Mouse (Mus musculus): ENCODE data around the gene Rora. TPM values are rescaled to one million over a fixed set of nuclear protein-coding genes. Genes with fewer than 3 reads are reported as not detected.
A peak's percentile ranks its signal among the peaks of the same experiment; 100 is the strongest.

The Rora gene
- polyA plus RNA-seq, 1 experiment = 0.85 TPM

GRCm38 (mm10) chr9:68873838-68874237 is 220.3 kb downstream of the Rora start:
- H3K27ac ChIP-seq (ENCODE audit: control insufficient read depth, insufficient read depth, low read depth, low read length, poor library complexity) = no peak overlapping the region
- TF ChIP-seq CTCF (IDR thresholded peaks at IDR 0.05; ENCODE audit: control insufficient read depth, insufficient read depth, low read length) = no peak
- no peak for TF ChIP-seq POLR2A (IDR thresholded peaks at IDR 0.05; ENCODE audit: borderline replicate concordance, control insufficient read depth, low read depth, low read length)
- no peaks in the 10 kb centered on the region for H3K4me1 ChIP-seq (ENCODE audit: control insufficient read depth, insufficient read depth, low read length)
- whole genome bisulfite sequencing = 80% methylated on average over 4 of the region's 4 CpGs
- H3K4me3 ChIP-seq (replicated peaks; ENCODE audit: control insufficient read depth, low read depth, low read length) = no peak overlapping the region

DNA sequence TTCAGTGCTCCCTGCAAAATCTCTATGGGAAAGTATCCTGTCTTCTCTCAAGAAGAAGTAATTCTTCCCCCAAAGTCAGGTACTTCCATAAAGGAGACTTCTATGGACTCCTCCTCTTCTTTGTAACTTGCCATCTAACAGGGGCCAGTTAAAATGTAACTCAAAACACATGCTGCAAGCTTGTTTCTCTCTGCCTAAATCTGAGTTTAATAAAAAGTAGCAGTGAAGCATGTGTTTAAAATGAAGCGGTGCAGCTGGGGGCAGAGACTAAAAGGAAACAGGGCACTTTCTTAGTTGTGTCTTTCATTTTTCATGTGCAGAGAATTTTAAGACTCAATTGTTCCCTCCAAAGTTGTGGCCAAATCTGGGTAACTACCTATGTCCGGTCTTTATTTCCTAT is 221.0 kb downstream of the Rora start:
- 87% methylated on average over 2 of the region's 2 CpGs for WGBS
- H3K4me3 ChIP-seq (replicated peaks; ENCODE audit: control insufficient read depth, low read depth, low read length) = no peak overlapping the region
- no peaks in the 10 kb centered on the region for H3K4me1 ChIP-seq (ENCODE audit: control insufficient read depth, insufficient read depth, low read length)
- no peak overlapping the region for H3K27ac ChIP-seq (ENCODE audit: control insufficient read depth, insufficient read depth, low read depth, low read length, poor library complexity)
- TF ChIP-seq POLR2A (IDR thresholded peaks at IDR 0.05; ENCODE audit: borderline replicate concordance, control insufficient read depth, low read depth, low read length) = no peak
- no peak for TF ChIP-seq CTCF (IDR thresholded peaks at IDR 0.05; ENCODE audit: control insufficient read depth, insufficient read depth, low read length)

GRCm38 (mm10) chr9:68875791-68876190 is 222.2 kb downstream of the Rora start:
- TF ChIP-seq CTCF (IDR thresholded peaks at IDR 0.05; ENCODE audit: control insufficient read depth, insufficient read depth, low read length) (no peak), POLR2A (IDR thresholded peaks at IDR 0.05; ENCODE audit: borderline replicate concordance, control insufficient read depth, low read depth, low read length) (no peak)

DNA sequence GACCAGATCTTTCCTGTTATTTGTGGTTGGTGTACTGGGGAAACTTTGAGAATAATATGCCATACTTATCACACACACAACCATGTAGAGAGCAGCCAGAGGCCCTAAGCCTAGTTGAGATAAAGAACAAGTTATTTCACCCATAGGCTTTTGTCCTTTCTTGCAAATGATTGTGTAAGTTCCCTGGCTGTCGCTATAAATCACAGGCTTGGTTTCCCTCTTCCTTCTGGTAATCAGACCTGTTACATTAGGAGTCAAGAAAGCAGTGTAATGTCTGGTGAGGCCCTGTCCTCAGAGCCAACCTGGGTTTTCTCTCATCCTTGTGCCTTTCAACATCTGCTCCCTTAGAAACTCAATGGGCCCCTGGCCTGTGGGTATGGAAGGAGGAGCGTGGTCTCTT is 222.7 kb downstream of the Rora start:
- TF ChIP-seq POLR2A (IDR thresholded peaks at IDR 0.05; ENCODE audit: borderline replicate concordance, control insufficient read depth, low read depth, low read length) (no peak), CTCF (IDR thresholded peaks at IDR 0.05; ENCODE audit: control insufficient read depth, insufficient read depth, low read length) (no peak)
- Histone ChIP-seq H3K4me3 (replicated peaks; ENCODE audit: control insufficient read depth, low read depth, low read length) (no peak overlapping the region), H3K4me1 (ENCODE audit: control insufficient read depth, insufficient read depth, low read length) (no peaks in the 10 kb centered on the region), H3K27ac (ENCODE audit: control insufficient read depth, insufficient read depth, low read depth, low read length, poor library complexity) (no peak overlapping the region)
- 14% methylated on average over 2 of the region's 2 CpGs for WGBS

More at GRCm38 (mm10) chr9:68875791-68876190, 222.2 kb downstream of the Rora start:
- WGBS = 57% methylated on average over 2 of the region's 2 CpGs
- Histone ChIP-seq H3K27ac (ENCODE audit: control insufficient read depth, insufficient read depth, low read depth, low read length, poor library complexity) (no peak overlapping the region), H3K4me1 (ENCODE audit: control insufficient read depth, insufficient read depth, low read length) (no peaks in the 10 kb centered on the region), H3K4me3 (replicated peaks; ENCODE audit: control insufficient read depth, low read depth, low read length) (no peak overlapping the region)

DNA sequence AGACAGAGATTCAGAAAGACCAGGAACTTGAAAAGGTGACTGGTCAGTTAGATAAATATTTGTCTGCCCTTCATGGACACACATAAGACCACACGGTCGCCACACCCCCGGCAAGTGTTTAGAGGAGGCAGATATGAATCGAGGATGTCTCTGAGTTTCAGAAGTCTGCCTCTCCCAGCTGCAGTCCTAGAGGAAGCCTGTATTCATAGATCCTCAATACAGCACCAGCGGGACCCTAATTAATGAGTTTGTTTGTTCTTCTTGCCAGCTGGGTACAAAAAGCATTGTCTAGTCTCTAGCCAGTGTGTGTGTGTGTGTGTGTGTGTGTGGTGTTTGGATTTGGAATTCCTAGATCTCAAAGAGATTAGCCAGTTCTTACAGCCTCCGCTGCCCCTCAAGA is 228.3 kb downstream of the Rora start:
- TF ChIP-seq CTCF (IDR thresholded peaks at IDR 0.05; ENCODE audit: control insufficient read depth, insufficient read depth, low read length) = no peak
- H3K4me3 ChIP-seq (replicated peaks; ENCODE audit: control insufficient read depth, low read depth, low read length) = no peak overlapping the region
- H3K27ac ChIP-seq (ENCODE audit: control insufficient read depth, insufficient read depth, low read depth, low read length, poor library complexity) = no peak overlapping the region
- 87% methylated on average over 6 of the region's 6 CpGs for WGBS
- no peaks in the 10 kb centered on the region; the same call in 1 of the 2 replicates for H3K4me1 ChIP-seq (ENCODE audit: control insufficient read depth, insufficient read depth, low read length)

DNA sequence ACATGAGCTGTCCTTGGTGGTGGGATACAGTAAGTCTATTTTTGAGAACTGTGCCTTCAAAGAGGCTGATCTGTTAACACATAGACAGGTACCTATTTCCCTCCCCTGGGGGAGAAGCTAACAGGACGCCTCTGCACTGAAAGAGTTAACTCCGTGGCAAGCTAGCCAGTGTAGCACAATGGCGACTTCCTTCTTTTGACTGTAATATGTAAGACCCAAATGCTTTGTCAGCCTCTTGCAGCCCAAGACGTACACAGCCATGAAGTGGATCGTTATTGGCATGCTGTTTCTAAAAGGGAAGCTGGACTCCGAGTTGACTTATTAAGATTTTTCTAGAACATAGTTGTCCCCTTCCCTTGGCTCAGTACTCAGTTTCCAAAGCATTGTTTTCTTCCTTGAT is 229.4 kb downstream of the Rora start:
- no peak for TF ChIP-seq CTCF (IDR thresholded peaks at IDR 0.05; ENCODE audit: control insufficient read depth, insufficient read depth, low read length)
- TF ChIP-seq POLR2A (IDR thresholded peaks at IDR 0.05; ENCODE audit: borderline replicate concordance, control insufficient read depth, low read depth, low read length) = no peak
- H3K4me1 ChIP-seq (ENCODE audit: control insufficient read depth, insufficient read depth, low read length) = no peaks in the 10 kb centered on the region; the same call in 1 of the 2 replicates
- 11% methylated on average over 6 of the region's 6 CpGs for WGBS
- no peak overlapping the region for H3K27ac ChIP-seq (ENCODE audit: control insufficient read depth, insufficient read depth, low read depth, low read length, poor library complexity)
- H3K4me3 ChIP-seq (replicated peaks; ENCODE audit: control insufficient read depth, low read depth, low read length) = no peak overlapping the region

- 89% methylated on average over 8 of the region's 8 CpGs for WGBS
- Histone ChIP-seq H3K4me3 (replicated peaks; ENCODE audit: control insufficient read depth, low read depth, low read length) (no peak overlapping the region), H3K27ac (ENCODE audit: control insufficient read depth, insufficient read depth, low read depth, low read length, poor library complexity) (no peak overlapping the region), H3K4me1 (ENCODE audit: control insufficient read depth, insufficient read depth, low read length) (no peaks in the 10 kb centered on the region; the same call in 1 of the 2 replicates)
- TF ChIP-seq POLR2A (IDR thresholded peaks at IDR 0.05; ENCODE audit: borderline replicate concordance, control insufficient read depth, low read depth, low read length) (no peak), CTCF (IDR thresholded peaks at IDR 0.05; ENCODE audit: control insufficient read depth, insufficient read depth, low read length) (no peak)
Observed at GRCm38 (mm10) chr9:68883687-68884086, 230.1 kb downstream of the Rora start.

GRCm38 (mm10) chr9:68884451-68885035 is 231.0 kb downstream of the Rora start:
- H3K4me1 ChIP-seq (ENCODE audit: control insufficient read depth, insufficient read depth, low read length) = no peaks in the 10 kb centered on the region; the same call in 1 of the 2 replicates
- H3K4me3 ChIP-seq (replicated peaks; ENCODE audit: control insufficient read depth, low read depth, low read length) = peak overlapping the region; percentile 12
- WGBS = 18% methylated on average over 9 of the region's 9 CpGs
- H3K27ac ChIP-seq (ENCODE audit: control insufficient read depth, insufficient read depth, low read depth, low read length, poor library complexity) = peak overlapping the region; percentile 63; the same call in 1 of the 2 replicates
- no peak for TF ChIP-seq CTCF (IDR thresholded peaks at IDR 0.05; ENCODE audit: control insufficient read depth, insufficient read depth, low read length)
- TF ChIP-seq POLR2A (IDR thresholded peaks at IDR 0.05; ENCODE audit: borderline replicate concordance, control insufficient read depth, low read depth, low read length) = no peak

GRCm38 (mm10) chr9:68888670-68889069 is 235.1 kb downstream of the Rora start:
- H3K4me3 ChIP-seq (replicated peaks; ENCODE audit: control insufficient read depth, low read depth, low read length) = no peak overlapping the region
- H3K4me1 ChIP-seq (ENCODE audit: control insufficient read depth, insufficient read depth, low read length) = no peaks in the 10 kb centered on the region; the same call in 1 of the 2 replicates
- H3K27ac ChIP-seq (ENCODE audit: control insufficient read depth, insufficient read depth, low read depth, low read length, poor library complexity) = no peak overlapping the region
- 8% methylated on average over 8 of the region's 8 CpGs for WGBS
- TF ChIP-seq POLR2A (IDR thresholded peaks at IDR 0.05; ENCODE audit: borderline replicate concordance, control insufficient read depth, low read depth, low read length) (no peak), CTCF (IDR thresholded peaks at IDR 0.05; ENCODE audit: control insufficient read depth, insufficient read depth, low read length) (no peak)
